Mouse (Mus musculus): Measurements from ENCODE around the gene Sugct.
"Not testable (repeated sequence)": the region's sequence is repeated elsewhere in the genome, so short reads cannot be mapped to it uniquely, and the experiment has no call there.

Sugct gene

GRCm38 (mm10) chr13:16898084-16898792 lies 797.1 kb downstream of the Sugct start:
- DNase-seq (ENCODE audit: low spot score), result no peak

- DNase-seq (ENCODE audit: low spot score), result no peak
Measured at GRCm38 (mm10) chr13:16878056-16878455, 817.3 kb downstream of the Sugct start.

GRCm38 (mm10) chr13:16859986-16860385 lies 835.4 kb downstream of the Sugct start:
- DNase-seq (ENCODE audit: low spot score), result no peak

- DNase-seq (ENCODE audit: low spot score), result no peak
Measured at GRCm38 (mm10) chr13:16847236-16847635, 848.1 kb downstream of the Sugct start.

- DNase-seq (ENCODE audit: low spot score), result no peak
Measured at GRCm38 (mm10) chr13:16840994-16841393, 854.4 kb downstream of the Sugct start.

- DNase-seq (ENCODE audit: low spot score), result no peak
Measured at GRCm38 (mm10) chr13:16838409-16838808, 856.9 kb downstream of the Sugct start.

GRCm38 (mm10) chr13:16835111-16835510 lies 860.2 kb downstream of the Sugct start:
- DNase-seq (ENCODE audit: low spot score), result no peak

GRCm38 (mm10) chr13:16833069-16833468 lies 862.3 kb downstream of the Sugct start:
- DNase-seq (ENCODE audit: low spot score), result no peak

GRCm38 (mm10) chr13:16831840-16832239 lies 863.5 kb downstream of the Sugct start:
- DNase-seq (ENCODE audit: low spot score), result no peak

GRCm38 (mm10) chr13:16830291-16830690 lies 865.1 kb downstream of the Sugct start:
- DNase-seq (ENCODE audit: low spot score), result not testable (repeated sequence)

GRCm38 (mm10) chr13:16829589-16829988 lies 865.8 kb downstream of the Sugct start:
- no peak for DNase-seq (ENCODE audit: low spot score)

- DNase-seq (ENCODE audit: low spot score), result peak; percentile 6
Measured at GRCm38 (mm10) chr13:16825619-16826018, 869.7 kb downstream of the Sugct start.

GRCm38 (mm10) chr13:16821785-16822184 lies 873.6 kb downstream of the Sugct start:
- DNase-seq (ENCODE audit: low spot score), result no peak

- no peak for DNase-seq (ENCODE audit: low spot score)
Measured at GRCm38 (mm10) chr13:16817471-16817870, 877.9 kb downstream of the Sugct start.

GRCm38 (mm10) chr13:16816747-16817146 lies 878.6 kb downstream of the Sugct start:
- no peak for DNase-seq (ENCODE audit: low spot score)

- DNase-seq (ENCODE audit: low spot score), result no peak
Measured at GRCm38 (mm10) chr13:16812268-16812667, 883.1 kb downstream of the Sugct start.

All from left cerebral cortex, adult 11 months (tissue).